Mouse (Mus musculus) urinary bladder, postnatal 36 days (tissue): ENCODE data around the gene Serpinb9d.
"Not testable (repeated sequence)": the region's sequence is repeated elsewhere in the genome, so short reads cannot be mapped to it uniquely, and the experiment has no call there.

Source experiments
- DNase-seq, 2 experiments: peaks; one replicate each; pipeline ENCODE4 v3.0.0; 2022; ENCODE audit warnings: low spot score in 2 of 2, mixed read lengths in 1 of 2

The Serpinb9d gene

DNA sequence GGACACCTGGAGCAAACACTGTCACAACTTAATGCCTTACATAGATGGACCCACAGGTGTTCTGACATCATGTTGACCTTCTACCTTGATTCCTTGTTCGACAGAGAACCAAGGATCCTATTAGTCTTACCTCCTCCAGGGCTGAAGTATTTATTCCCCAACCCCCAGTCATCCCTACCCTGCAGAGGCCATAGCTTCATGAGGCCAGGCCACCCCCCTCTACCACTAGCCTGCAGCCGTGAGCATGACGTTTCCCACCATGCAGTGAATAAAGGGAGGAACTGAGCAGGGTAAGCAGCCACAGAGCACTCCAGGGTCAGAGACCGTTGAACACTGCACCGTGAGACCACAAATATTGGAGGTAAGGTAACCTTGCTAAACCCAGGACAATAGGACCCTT is at the start of gene Serpinb9d:
Gene Serpinb9d, plus strand, starts transcription at position 301 of the 400 bp plus-strand sequence.
- DNase-seq = no peak

DNA sequence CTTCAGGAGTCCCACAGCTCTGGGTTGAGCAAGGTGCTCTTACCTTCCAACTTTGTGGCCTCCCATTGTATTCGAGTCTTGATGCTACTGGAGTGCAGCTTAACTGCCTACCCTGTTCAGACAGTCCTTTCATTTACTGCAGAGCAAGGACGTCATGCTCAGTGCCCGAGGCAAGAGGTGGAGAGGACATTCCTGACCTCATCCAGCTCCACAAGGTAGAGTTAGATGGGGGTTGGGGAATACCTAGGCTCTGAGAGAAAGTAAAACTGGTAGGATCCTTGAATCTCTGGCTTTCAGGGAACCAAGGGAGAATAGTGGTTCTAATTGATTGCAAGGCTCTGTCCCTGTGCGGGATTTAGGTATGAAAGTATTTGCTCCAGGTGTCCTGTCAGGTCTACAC is 33.1 kb upstream of the Serpinb9d start, which contains the start of gene Serpinb9c:
Gene Serpinb9c, minus strand, starts transcription at position 101 of the 400 bp plus-strand sequence.
- no peak for DNase-seq

DNA sequence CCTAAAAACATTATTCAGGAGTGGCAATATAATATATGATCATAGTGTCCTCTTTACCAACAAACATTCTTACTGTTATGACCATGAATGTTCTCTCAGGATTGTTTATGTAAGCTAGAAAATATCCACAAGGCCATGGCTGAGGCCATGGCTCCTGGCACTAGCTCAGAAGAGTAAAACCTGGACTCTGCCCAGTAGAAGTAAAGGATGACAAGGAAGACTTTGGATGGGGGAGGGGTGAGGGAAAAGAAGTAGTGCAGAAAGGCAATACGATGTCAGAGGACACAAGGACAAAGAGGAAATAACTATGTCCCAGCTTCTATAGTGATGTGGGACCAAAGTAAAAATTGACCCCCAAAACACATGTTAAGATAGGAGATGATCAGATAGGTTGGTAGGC is 2.3 kb upstream of the Serpinb9d start:
- not testable (repeated sequence) for DNase-seq

DNA sequence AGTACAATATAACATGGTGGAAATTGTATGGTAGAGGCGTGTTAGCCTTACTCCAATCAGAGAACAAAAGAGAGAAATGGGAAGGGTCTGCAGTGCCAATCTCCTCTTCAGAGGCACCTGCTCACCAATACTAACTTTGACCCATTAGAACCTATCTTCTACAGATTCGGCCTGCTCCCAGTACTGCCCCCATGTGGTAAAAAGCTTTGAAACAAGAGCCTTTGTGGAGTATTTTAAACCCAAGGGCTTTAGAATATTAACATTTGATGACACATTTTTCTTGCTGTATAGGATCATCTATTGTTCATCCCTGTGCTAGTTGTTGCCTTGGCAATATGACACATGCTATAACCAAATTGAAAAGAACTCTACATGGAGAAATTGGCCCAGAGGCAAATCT is 7.0 kb downstream of the Serpinb9d start:
- DNase-seq = no peak

GRCm38 (mm10) chr13:33249312-33249711 is 56.6 kb downstream of the Serpinb9d start, which contains the start of gene Serpinb9e:
TSS of gene Serpinb9e (plus strand) at chr13:33249612.
- DNase-seq = not testable (repeated sequence)
